Mouse (Mus musculus) lung, adult 2 months (tissue): ENCODE data around the gene Csf1. TPM values are rescaled to one million over a fixed set of nuclear protein-coding genes. Genes with fewer than 3 reads are reported as not detected.
"Not testable (repeated sequence)": the region's sequence is repeated elsewhere in the genome, so short reads cannot be mapped to it uniquely, and the experiment has no call there.

Source experiments
- DNase-seq: peaks from one replicate; pipeline ENCODE4 v3.0.0; 2022
- H3K4me1 ChIP-seq: fragments of 200-500 bp; 2 replicates; pipeline ENCODE4 v1.6.1; 2011; ENCODE audit warnings: low read length; ENCODE audit not compliant: control insufficient read depth, insufficient read depth
- H3K4me3 ChIP-seq: fragments of 200-500 bp; replicated peaks from 2 replicates; pipeline ENCODE3; 2011; ENCODE audit warnings: low read depth, mild to moderate bottlenecking, control low read depth, low read length; ENCODE audit errors: extremely low read depth
- CTCF ChIP-seq: fragments of 200-500 bp; IDR thresholded peaks from 2 replicates; pipeline ENCODE4 v1.5.1; 2011; ENCODE audit warnings: mild to moderate bottlenecking, low read length, control low read depth; ENCODE audit not compliant: insufficient read depth
- POLR2A ChIP-seq: fragments of 200-500 bp; IDR thresholded peaks from 2 replicates; pipeline ENCODE4 v1.6.1; 2011; ENCODE audit warnings: low read depth, mild to moderate bottlenecking, control low read depth, low read length, borderline replicate concordance; ENCODE audit errors: extremely low read depth
- WGBS: fragments of 180-500 bp; shearing (Covaris S2); methylation state at CpG from one replicate; pipeline ENCODE4 v1.1.7; 2018; 5-methylcytosine and 5-hydroxymethylcytosine counted together
- polyA plus RNA-seq: library from polyadenylated mRNA; depleted of rRNA; stranded (reverse); fragments of >200 nt; gene quantifications from 2 replicates; pipeline ENCODE4 v1.2.3, GENCODE M21; 2012

Gene Csf1
- polyA plus RNA-seq, 1 experiment: 32.5 TPM

DNA sequence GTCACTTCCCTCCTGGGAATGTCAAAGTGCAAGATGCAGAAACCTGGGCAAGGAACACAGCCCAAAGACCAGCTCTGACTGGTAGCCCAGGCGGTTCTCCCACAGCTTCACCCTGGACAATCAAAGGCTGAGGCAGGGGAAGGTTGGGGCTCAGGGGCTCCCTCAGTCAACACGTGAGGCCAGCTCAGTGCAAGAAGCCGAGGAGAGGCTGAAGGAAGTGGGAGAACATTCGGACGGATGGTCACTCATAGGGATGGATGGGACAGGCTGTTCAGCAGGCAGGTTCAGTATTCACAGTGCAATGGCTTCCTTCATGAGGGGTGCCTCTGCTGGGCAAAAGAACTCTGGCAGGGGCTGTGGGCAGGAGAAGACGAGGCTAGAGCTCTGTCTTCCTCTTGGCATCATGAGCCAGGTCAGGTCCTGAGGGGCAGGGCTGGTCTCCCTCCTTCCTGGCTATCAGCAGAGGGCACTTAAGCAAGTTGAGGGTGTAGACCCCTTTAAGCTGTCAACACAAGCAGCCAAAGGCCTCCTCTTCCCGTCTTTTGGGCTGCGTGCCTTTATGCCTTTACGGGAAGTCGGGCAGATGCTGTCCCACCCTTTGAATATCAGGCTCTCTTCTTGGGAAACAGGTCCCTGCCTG lies 18.1 kb downstream of the Csf1 start:
- no peak for DNase-seq
- Histone ChIP-seq H3K4me1 (0 out of 2 replicates have a peak, but pooled peaks cover 3% of the 10 kb centered on the region), H3K4me3 (no peak overlapping the region)
- TF ChIP-seq CTCF (no peak), POLR2A (no peak)
- WGBS: 90% methylated on average over 10 of the region's 10 CpGs

DNA sequence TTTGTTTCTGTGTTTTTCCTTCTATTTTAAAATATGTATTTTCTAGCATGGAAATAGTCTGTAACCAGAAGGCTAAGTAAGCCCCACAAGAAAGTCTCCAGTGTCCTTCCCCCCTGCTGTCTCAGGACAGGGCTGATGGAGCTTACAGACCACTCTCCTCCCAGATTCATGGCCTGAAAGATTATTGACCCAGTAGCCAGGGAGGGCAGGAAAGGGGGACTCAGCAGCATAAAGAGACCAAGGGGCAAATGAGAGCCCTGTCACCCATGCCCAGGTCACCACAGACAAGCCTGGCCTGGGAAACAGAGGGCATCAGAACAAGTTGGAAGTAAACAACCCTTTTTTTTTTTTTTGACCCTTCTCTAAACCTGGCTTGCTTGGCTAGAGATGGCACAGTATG lies 18.9 kb downstream of the Csf1 start:
- Histone ChIP-seq H3K4me3 (no peak overlapping the region), H3K4me1 (0 out of 2 replicates have a peak, but pooled peaks cover 3% of the 10 kb centered on the region)
- TF ChIP-seq CTCF (no peak), POLR2A (no peak)
- no peak for DNase-seq

DNA sequence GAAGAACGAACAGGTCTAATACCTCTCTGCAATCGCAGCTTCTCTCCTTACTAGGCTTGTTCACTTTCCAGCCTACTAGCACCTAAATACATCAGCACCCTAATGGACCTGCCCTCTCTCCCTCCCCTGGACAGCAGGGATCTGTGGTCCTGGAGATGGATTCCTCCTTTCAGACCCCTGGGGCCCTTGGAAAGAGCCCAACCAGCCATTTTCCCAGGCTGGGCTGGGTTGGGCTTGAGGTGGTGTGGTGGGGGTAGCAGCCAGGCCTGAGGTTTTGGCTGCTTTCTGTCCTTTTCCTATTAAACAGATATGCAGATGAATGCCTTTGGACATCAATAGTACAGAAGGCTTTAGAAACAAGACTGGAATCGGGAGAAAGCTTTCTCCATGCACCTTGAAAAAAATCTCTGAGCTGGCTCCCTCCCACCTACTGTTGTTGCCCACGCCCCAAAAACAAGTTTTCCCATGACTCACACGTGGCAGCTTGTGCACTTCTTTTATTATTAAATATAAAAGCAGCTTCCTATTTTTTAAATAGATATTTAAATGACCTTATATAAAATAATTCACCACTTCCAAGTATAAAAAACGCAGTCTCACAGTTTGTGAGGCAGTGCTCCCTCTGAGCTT lies 19.6 kb downstream of the Csf1 start:
- no peak for TF ChIP-seq CTCF
- no peak for TF ChIP-seq POLR2A
- Histone ChIP-seq H3K4me3 (no peak overlapping the region), H3K4me1 (0 out of 2 replicates have a peak, but pooled peaks cover 3% of the 10 kb centered on the region)
- WGBS: 47% methylated on average over 6 of the region's 6 CpGs
- DNase-seq: no peak

DNA sequence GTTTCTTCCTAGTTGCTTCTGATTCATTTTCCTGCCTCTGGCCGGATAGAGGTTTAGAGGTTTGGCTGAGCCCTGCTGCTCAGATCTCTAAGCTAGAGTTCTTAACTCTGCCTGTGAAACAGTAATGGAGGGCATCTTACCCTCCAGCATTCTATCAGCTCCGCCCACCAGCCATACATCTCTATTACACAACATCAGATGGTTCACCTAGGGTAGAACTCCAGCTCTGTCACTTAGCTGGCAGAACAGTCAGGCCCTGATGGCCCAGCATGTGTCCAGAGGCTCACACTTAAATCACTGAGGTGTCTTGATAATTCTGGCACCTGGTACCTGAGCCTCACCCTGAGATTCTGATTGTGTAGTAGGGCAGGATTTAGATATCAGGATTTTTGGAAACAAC lies 20.3 kb downstream of the Csf1 start:
- TF ChIP-seq CTCF (no peak), POLR2A (no peak)
- DNase-seq: no peak
- 77% methylated on average over 2 of the region's 2 CpGs for WGBS
- Histone ChIP-seq H3K4me1 (0 out of 2 replicates have a peak, but pooled peaks cover 3% of the 10 kb centered on the region), H3K4me3 (no peak overlapping the region)

DNA sequence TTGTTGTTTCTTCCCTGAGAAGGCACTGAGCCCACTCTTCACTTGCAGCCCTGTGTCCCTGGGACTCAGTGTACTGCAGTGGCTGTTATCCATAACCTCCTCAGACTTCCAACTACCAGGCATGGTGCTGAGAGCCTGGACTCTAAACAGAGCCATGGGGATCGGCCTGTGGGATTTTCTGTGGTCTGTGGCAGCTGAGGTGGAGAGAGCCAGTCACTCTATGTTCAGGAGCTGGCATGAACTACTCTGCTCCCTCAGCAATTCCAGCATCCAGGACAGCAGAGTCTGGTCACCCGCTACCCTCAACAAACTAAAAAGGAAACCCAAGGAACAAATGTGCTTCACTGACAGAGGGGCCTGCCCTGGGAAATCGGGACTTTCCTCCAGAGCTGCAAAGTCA lies 20.8 kb downstream of the Csf1 start:
- Histone ChIP-seq H3K4me3 (no peak overlapping the region), H3K4me1 (0 out of 2 replicates have a peak, but pooled peaks cover 3% of the 10 kb centered on the region)
- WGBS: 82% methylated on average over 3 of the region's 3 CpGs
- no peak for TF ChIP-seq POLR2A
- no peak for TF ChIP-seq CTCF
- DNase-seq: no peak

DNA sequence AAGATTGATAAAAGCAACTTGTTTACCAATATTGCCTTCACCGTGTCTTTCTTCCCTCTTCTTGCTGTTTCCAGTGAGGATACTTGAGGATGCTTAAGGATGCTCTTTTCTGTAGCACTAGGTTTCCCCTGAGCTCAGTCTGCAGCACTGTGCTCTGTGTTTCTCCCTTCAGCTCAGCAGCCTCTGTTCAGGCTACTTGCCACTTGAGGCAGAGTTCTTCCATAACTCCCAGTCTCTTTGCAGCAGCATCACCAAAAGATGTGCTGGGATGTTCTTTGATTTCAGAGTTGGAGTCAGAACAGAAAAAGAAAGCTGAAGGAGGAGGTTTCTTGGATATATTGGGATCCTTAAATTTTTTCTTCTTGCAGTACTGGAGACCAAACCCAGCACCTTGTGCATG lies 21.6 kb downstream of the Csf1 start:
- WGBS: 83% methylated on average over 1 of the region's 1 CpGs

DNA sequence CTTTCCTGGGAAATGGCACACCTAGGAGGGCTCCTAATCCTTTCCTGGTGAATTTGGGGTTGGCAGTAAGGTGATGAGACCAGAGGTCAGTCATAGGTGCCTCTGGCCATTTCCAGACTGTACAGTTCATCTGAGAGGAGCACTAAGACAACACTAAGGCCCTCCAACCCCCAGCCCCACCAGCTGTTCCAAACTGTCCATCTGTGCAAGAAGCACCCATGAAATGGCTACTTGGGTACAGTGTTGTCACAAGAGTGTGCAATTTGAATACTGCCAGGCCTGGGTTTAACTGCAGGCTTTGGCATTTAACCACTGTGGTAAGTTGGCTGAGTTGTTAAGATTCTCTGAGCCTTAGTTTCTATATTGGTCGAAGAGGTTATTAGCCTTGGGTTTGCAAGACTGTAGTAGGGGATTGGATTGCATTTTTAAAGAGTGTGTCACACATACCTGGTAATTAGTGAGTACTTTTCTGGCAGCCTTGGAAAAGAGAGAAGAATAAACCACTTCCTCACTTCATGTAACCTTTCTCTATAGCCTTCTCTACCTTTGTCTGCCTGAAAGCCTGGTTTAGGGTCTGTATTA lies 22.6 kb downstream of the Csf1 start:
- Histone ChIP-seq H3K4me1 (no peaks in the 10 kb centered on the region), H3K4me3 (no peak overlapping the region)
- TF ChIP-seq CTCF: no peak
- WGBS: 53% methylated on average over 1 of the region's 1 CpGs
- DNase-seq: no peak

More for the DNA sequence above, 21.6 kb downstream of the Csf1 start:
- 0 out of 2 replicates have a peak, but pooled peaks cover 3% of the 10 kb centered on the region for H3K4me1 ChIP-seq
- no peak for DNase-seq
- no peak overlapping the region for H3K4me3 ChIP-seq
- TF ChIP-seq POLR2A (no peak), CTCF (no peak)

DNA sequence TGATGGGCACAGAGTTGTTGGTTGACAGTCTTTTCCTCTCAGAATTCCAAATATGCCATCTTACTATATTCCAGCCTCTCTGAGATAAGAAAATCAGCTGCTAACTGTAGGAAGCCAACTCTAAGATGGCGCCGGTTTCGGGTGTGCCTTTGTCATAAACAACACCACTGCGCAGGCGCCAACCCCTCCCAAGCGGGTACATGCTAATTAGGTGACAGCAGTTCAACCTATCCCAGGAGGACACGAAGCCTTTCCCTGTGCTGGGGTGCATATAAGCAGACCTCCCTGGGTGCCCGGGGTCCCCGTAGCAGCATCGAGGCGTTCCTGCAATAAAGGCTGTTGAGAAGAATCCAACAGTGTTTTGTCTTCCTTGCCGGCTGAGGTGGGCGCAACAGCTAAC lies 24.6 kb downstream of the Csf1 start:
- not testable (repeated sequence) for DNase-seq, H3K4me3 ChIP-seq, H3K4me1 ChIP-seq
- 93% methylated on average over 13 of the region's 13 CpGs for WGBS

DNA sequence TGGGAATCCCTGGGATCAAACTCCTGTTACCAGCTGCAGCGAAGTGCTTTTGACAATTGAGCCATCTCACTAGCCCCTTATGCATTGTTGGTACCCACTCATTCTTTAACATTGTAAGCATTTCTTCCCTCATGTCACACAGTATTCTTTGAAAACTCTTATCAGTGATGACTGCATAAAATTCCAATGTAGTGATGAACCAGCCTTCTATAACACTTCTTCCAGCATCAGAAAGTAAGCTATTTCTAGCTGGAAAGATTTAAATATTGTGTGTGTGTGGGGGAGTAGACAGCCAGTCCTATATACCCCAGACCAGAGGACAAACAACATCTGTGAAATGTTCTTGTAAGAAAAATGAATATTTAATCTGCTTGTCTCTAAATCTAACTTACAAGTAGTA lies 26.9 kb downstream of the Csf1 start:
- Histone ChIP-seq H3K4me1 (no peaks in the 10 kb centered on the region), H3K4me3 (no peak overlapping the region)
- WGBS: 89% methylated on average over 1 of the region's 1 CpGs
- DNase-seq: no peak
- TF ChIP-seq POLR2A: no peak
- no peak for TF ChIP-seq CTCF

DNA sequence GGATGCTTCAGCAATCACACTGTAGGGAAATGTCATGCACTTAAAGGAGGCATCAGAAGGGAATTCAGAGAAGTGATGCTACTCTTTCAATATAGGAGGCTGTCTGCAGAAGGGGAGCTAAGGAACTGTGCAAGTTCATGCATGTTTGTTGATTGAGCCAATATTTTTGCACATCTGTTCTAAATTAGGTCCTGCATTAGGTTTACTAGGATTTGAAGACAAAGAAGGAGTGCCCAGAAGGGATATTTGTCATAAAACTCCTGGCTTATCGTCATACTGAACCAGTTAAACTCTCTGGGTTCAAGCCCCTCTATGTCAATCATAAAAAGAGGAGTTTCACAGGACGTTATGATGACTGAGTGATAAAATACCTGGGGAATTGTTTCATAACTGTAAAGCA lies 30.0 kb downstream of the Csf1 start:
- no peak for DNase-seq
- no peak for TF ChIP-seq POLR2A
- TF ChIP-seq CTCF: no peak
- no peaks in the 10 kb centered on the region for H3K4me1 ChIP-seq
- WGBS: 72% methylated on average over 2 of the region's 2 CpGs
- H3K4me3 ChIP-seq: no peak overlapping the region

DNA sequence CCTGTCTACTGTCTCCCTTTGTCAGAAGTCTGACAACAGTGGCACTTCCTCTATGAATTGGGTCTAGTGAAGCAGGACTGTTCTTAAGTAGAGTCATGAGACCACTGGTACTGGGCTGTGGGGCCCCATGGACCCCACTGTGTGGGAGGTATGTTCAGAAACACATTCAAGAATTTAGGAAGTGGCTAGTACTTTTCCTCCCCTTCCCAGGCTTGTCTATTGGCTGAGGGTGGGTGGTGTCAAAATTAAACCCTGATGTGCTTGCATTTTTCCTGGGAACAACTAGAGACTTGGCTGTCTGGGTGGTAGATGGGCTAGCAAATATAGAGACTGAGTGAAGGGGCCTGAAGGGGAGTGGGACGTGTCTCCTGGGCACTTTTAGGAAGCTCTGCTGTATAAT lies 31.8 kb downstream of the Csf1 start:
- TF ChIP-seq POLR2A (no peak), CTCF (no peak)
- 50% methylated on average over 1 of the region's 1 CpGs for WGBS
- no peaks in the 10 kb centered on the region for H3K4me1 ChIP-seq
- DNase-seq: no peak
- H3K4me3 ChIP-seq: no peak overlapping the region
